Mouse (Mus musculus) forebrain, embryonic 13.5 days (tissue): ENCODE data around the gene Spata7. TPM values are rescaled to one million over a fixed set of nuclear protein-coding genes. Genes with fewer than 3 reads are reported as not detected.

Source experiments
- ATAC-seq: fragments of 200-750 bp; cut with Nextera tagmentation; 2 replicates; pipeline ENCODE4 v1.8.0; 2017
- H3K27ac ChIP-seq: fragments of 300-500 bp; sonication (generic); 2 replicates; pipeline ENCODE4 v1.5.1; 2015; ENCODE audit warnings: inconsistent platforms, mild to moderate bottlenecking, moderate library complexity
- H3K27me3 ChIP-seq: fragments of 300-500 bp; sonication (generic); 2 replicates; pipeline ENCODE4 v1.6.1; 2015; ENCODE audit warnings: mild to moderate bottlenecking, inconsistent platforms
- H3K36me3 ChIP-seq: fragments of 300-500 bp; sonication (generic); 2 replicates; pipeline ENCODE4 v1.6.1; 2015; ENCODE audit warnings: mild to moderate bottlenecking, inconsistent platforms; ENCODE audit not compliant: poor library complexity, severe bottlenecking
- H3K4me1 ChIP-seq: fragments of 300-500 bp; sonication (generic); 2 replicates; pipeline ENCODE4 v1.6.1; 2015; ENCODE audit warnings: inconsistent platforms
- H3K4me2 ChIP-seq: fragments of 300-500 bp; sonication (generic); 2 replicates; pipeline ENCODE4 v1.6.1; 2015; ENCODE audit warnings: inconsistent platforms, mild to moderate bottlenecking, moderate library complexity
- H3K4me3 ChIP-seq: fragments of 300-500 bp; sonication (generic); 2 replicates; pipeline ENCODE4 v1.5.1; 2015; ENCODE audit warnings: mild to moderate bottlenecking, inconsistent platforms
- H3K9ac ChIP-seq: fragments of 300-500 bp; sonication (generic); 2 replicates; pipeline ENCODE4 v1.6.1; 2015; ENCODE audit warnings: mild to moderate bottlenecking, inconsistent platforms
- H3K9me3 ChIP-seq: fragments of 300-500 bp; sonication (generic); replicated peaks from 2 replicates; pipeline ENCODE4 v1.6.1; 2016; ENCODE audit warnings: inconsistent platforms
- WGBS: fragments of 180-500 bp; shearing (Covaris S2); methylation state at CpG from one replicate; pipeline ENCODE4 v1.1.7; 2015; 5-methylcytosine and 5-hydroxymethylcytosine counted together
- polyA plus RNA-seq: library from polyadenylated mRNA; unstranded; fragments of >200 nt; fragmentation: Nextera tagmentation; extraction: Ambion mirVana; gene quantifications from 2 replicates; pipeline ENCODE4 v1.2.1, GENCODE M21; 2015

Gene Spata7
- 24.9 and 28.7 TPM in 2 replicates for polyA plus RNA-seq

- H3K9ac ChIP-seq = peak within 1 kb of the TSS; percentile 79
- peak within 1 kb of the TSS; percentile 33 for H3K27ac ChIP-seq
- H3K4me1 ChIP-seq = peaks cover 10% of the 10 kb centered on the region
- WGBS = 2% methylated on average over 32 of the region's 32 CpGs
- H3K4me2 ChIP-seq = peak within 1 kb of the TSS; percentile 69
- H3K36me3 ChIP-seq = 0 out of 2 replicates have a peak, but pooled peaks cover 4% of the 10 kb centered on the region
- peak; percentile 95 for ATAC-seq
- H3K4me3 ChIP-seq = peak within 1 kb of the TSS; percentile 80
- H3K9me3 ChIP-seq = peaks cover 6% of the 10 kb centered on the region; the same call in 1 of the 2 replicates
- H3K27me3 ChIP-seq = no peaks in the 10 kb centered on the region
These were observed at the start of gene Spata7 for GRCm38 (mm10) chr12:98627392-98628259. Gene Spata7, plus strand, starts transcription at chr12:98628157.

GRCm38 (mm10) chr12:98585302-98585701 is 42.7 kb upstream of the Spata7 start:
- H3K27me3 ChIP-seq = no peaks in the 10 kb centered on the region
- ATAC-seq = no peak
- no peak overlapping the region for H3K27ac ChIP-seq

GRCm38 (mm10) chr12:98588573-98588972 is 39.4 kb upstream of the Spata7 start:
- Histone ChIP-seq H3K27ac (no peak overlapping the region), H3K36me3 (no peaks in the 10 kb centered on the region), H3K4me1 (0 out of 2 replicates have a peak, but pooled peaks cover 4% of the 10 kb centered on the region), H3K9me3 (peaks cover 7% of the 10 kb centered on the region), H3K4me3 (no peak overlapping the region), H3K27me3 (no peaks in the 10 kb centered on the region), H3K9ac (no peak overlapping the region), H3K4me2 (no peak overlapping the region)
- ATAC-seq = no peak
- WGBS = 79% methylated on average over 6 of the region's 6 CpGs

More at GRCm38 (mm10) chr12:98585302-98585701, 42.7 kb upstream of the Spata7 start:
- no peak overlapping the region for H3K4me3 ChIP-seq
- H3K9ac ChIP-seq = no peak overlapping the region
- no peak overlapping the region for H3K4me2 ChIP-seq
- WGBS = 37% methylated on average over 3 of the region's 3 CpGs
- H3K36me3 ChIP-seq = no peaks in the 10 kb centered on the region
- H3K9me3 ChIP-seq = no peaks in the 10 kb centered on the region
- 0 out of 2 replicates have a peak, but pooled peaks cover 4% of the 10 kb centered on the region for H3K4me1 ChIP-seq

- Histone ChIP-seq H3K9me3 (peaks cover 7% of the 10 kb centered on the region), H3K27ac (no peak overlapping the region), H3K4me1 (0 out of 2 replicates have a peak, but pooled peaks cover 4% of the 10 kb centered on the region), H3K9ac (no peak overlapping the region), H3K27me3 (no peaks in the 10 kb centered on the region), H3K36me3 (no peaks in the 10 kb centered on the region), H3K4me3 (no peak overlapping the region), H3K4me2 (no peak overlapping the region)
- 88% methylated on average over 2 of the region's 2 CpGs for WGBS
- no peak for ATAC-seq
These were observed 36.9 kb upstream of the Spata7 start for GRCm38 (mm10) chr12:98591016-98591415.

- H3K4me1 ChIP-seq = 0 out of 2 replicates have a peak, but pooled peaks cover 3% of the 10 kb centered on the region
- no peak overlapping the region for H3K9ac ChIP-seq
- no peak overlapping the region for H3K4me2 ChIP-seq
- no peak for ATAC-seq
- H3K27ac ChIP-seq = no peak overlapping the region
- H3K27me3 ChIP-seq = no peaks in the 10 kb centered on the region
- 94% methylated on average over 5 of the region's 5 CpGs for WGBS
- H3K4me3 ChIP-seq = no peak overlapping the region
- no peaks in the 10 kb centered on the region for H3K36me3 ChIP-seq
- peaks cover 10% of the 10 kb centered on the region; the same call in 1 of the 2 replicates for H3K9me3 ChIP-seq
These were observed 27.1 kb upstream of the Spata7 start for GRCm38 (mm10) chr12:98600861-98601260.

- peaks cover 10% of the 10 kb centered on the region; the same call in 1 of the 2 replicates for H3K9me3 ChIP-seq
- no peak overlapping the region for H3K27ac ChIP-seq
- H3K4me2 ChIP-seq = no peak overlapping the region
- peak; percentile 78 for ATAC-seq
- no peak overlapping the region for H3K4me3 ChIP-seq
- H3K4me1 ChIP-seq = 0 out of 2 replicates have a peak, but pooled peaks cover 3% of the 10 kb centered on the region
- 45% methylated on average over 6 of the region's 6 CpGs for WGBS
- no peak overlapping the region for H3K9ac ChIP-seq
- no peaks in the 10 kb centered on the region for H3K27me3 ChIP-seq
- H3K36me3 ChIP-seq = no peaks in the 10 kb centered on the region
These were observed 25.8 kb upstream of the Spata7 start for GRCm38 (mm10) chr12:98602114-98602513.

GRCm38 (mm10) chr12:98605264-98605663 is 22.7 kb upstream of the Spata7 start:
- H3K4me3 ChIP-seq = no peak overlapping the region
- H3K9me3 ChIP-seq = no peaks in the 10 kb centered on the region
- H3K27me3 ChIP-seq = no peaks in the 10 kb centered on the region
- H3K4me2 ChIP-seq = no peak overlapping the region
- WGBS = 83% methylated on average over 1 of the region's 1 CpGs
- no peak overlapping the region for H3K27ac ChIP-seq
- no peaks in the 10 kb centered on the region for H3K36me3 ChIP-seq
- no peak overlapping the region for H3K9ac ChIP-seq
- ATAC-seq = no peak
- 0 out of 2 replicates have a peak, but pooled peaks cover 3% of the 10 kb centered on the region for H3K4me1 ChIP-seq

GRCm38 (mm10) chr12:98606595-98607290 is 21.2 kb upstream of the Spata7 start:
- ATAC-seq = no peak
- Histone ChIP-seq H3K27ac (no peak overlapping the region), H3K4me3 (no peak overlapping the region), H3K9ac (no peak overlapping the region), H3K4me2 (no peak overlapping the region), H3K9me3 (no peaks in the 10 kb centered on the region), H3K36me3 (no peaks in the 10 kb centered on the region), H3K4me1 (no peaks in the 10 kb centered on the region), H3K27me3 (no peaks in the 10 kb centered on the region)
- WGBS = 65% methylated on average over 5 of the region's 5 CpGs

GRCm38 (mm10) chr12:98610341-98610740 is 17.6 kb upstream of the Spata7 start:
- H3K4me2 ChIP-seq = no peak overlapping the region
- no peak overlapping the region for H3K27ac ChIP-seq
- no peaks in the 10 kb centered on the region for H3K27me3 ChIP-seq
- H3K9ac ChIP-seq = no peak overlapping the region
- no peaks in the 10 kb centered on the region for H3K9me3 ChIP-seq
- 0 out of 2 replicates have a peak, but pooled peaks cover 5% of the 10 kb centered on the region for H3K4me1 ChIP-seq
- WGBS = 74% methylated on average over 3 of the region's 3 CpGs
- no peak for ATAC-seq
- H3K36me3 ChIP-seq = no peaks in the 10 kb centered on the region
- no peak overlapping the region for H3K4me3 ChIP-seq

- no peaks in the 10 kb centered on the region for H3K27me3 ChIP-seq
- ATAC-seq = no peak
- H3K9me3 ChIP-seq = no peaks in the 10 kb centered on the region
- H3K4me3 ChIP-seq = no peak overlapping the region
- H3K4me2 ChIP-seq = no peak overlapping the region
- H3K36me3 ChIP-seq = no peaks in the 10 kb centered on the region
- WGBS = 81% methylated on average over 3 of the region's 3 CpGs
- no peak overlapping the region for H3K9ac ChIP-seq
- peaks cover 11% of the 10 kb centered on the region; the same call in 1 of the 2 replicates for H3K4me1 ChIP-seq
- no peak overlapping the region for H3K27ac ChIP-seq
These were observed 12.9 kb upstream of the Spata7 start for GRCm38 (mm10) chr12:98614910-98615508.

- 41% methylated on average over 5 of the region's 5 CpGs for WGBS
- no peaks in the 10 kb centered on the region for H3K36me3 ChIP-seq
- H3K4me1 ChIP-seq = peaks cover 11% of the 10 kb centered on the region; the same call in 1 of the 2 replicates
- H3K9ac ChIP-seq = no peak overlapping the region
- H3K27ac ChIP-seq = no peak overlapping the region
- H3K4me2 ChIP-seq = no peak overlapping the region
- no peaks in the 10 kb centered on the region for H3K9me3 ChIP-seq
- no peak overlapping the region for H3K4me3 ChIP-seq
- H3K27me3 ChIP-seq = no peaks in the 10 kb centered on the region
- no peak for ATAC-seq
These were observed 12.2 kb upstream of the Spata7 start for GRCm38 (mm10) chr12:98615746-98616145.
